Mouse (Mus musculus): ENCODE results near the gene Apeh.
"Not testable (repeated sequence)": the region's sequence is repeated elsewhere in the genome, so short reads cannot be mapped to it uniquely, and the experiment has no call there.

Apeh gene

GRCm38 (mm10) chr9:108094184-108094941, at the start of gene Apeh:
TSS of gene Apeh (minus strand) at chr9:108094606.
- DNase-seq: peak; percentile 94 to 97

DNA sequence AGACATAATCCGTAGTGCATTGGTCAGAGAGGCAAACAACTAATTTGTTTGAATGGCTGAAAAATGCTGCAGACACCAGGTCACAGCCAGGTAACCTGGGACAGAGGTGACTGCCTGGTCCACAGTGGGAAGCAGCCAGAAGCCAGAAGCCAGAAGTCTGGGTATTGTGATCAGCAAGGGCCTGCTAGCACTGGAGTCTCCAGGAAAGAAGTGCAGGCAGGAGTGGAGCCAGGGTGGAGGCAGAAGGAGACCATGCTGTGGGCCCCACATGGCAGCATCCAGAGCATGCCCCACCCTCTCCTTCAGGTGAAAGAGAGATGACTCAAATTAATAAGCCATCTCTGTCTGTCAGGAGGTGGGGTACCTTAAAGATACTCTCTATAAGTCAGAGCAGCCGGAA, 49.1 kb upstream of the Apeh start:
- peak in 1 of 2 experiments; percentile 60 for DNase-seq

DNA sequence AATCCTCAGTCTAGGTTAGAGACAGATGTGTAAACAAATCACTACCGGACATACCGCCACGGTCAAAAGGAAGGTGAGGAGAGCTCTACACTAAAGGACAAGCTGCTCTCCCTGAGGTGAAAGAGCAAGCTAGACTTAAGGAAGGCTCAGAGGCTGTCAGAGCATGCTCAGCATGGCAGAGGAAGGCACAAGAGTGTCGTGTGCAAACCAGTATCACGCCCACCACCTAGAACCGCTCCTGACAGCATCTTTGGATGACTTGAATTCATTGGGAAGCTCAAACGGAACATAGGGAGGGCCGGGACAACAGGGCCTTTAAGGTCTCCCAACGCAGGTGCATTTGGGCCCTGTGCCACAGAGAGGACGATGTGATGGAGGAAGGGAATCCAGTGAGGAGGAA, 47.0 kb upstream of the Apeh start:
- no peak for DNase-seq

DNA sequence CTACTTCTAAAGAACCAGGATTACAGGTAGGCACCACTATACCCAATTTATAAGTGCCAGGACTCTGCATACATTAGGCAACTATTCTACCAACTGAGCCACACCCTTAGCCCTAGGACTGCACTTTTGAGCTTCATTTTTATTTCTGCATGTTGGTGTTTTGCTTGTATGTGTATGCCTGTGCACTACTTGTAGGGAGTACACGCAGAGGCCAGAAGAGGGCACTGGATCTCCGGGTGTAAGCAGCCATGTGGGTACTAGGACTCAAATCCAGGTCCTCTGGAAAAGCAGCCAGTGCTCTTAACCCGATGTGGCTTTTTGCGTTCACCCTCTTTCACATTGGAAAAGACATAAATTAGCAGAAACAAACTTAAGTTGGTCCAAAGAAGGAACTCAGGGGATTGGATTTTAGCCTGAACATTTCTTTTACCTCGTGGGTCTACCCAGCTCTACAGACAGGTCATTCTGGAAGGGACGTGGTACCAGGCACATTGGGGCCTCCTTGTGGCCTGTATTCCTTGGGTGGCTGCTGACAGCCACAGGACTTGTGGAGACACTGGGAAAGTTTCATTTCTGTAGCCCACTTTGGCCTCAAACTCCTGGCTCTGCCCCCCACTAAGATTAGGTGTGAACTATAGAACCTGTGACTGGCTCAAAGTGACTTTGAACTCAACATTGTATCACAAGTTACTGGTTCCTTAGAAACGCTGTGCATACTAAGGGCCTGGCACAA, 45.7 kb upstream of the Apeh start:
- peak; percentile 71 to 77 for DNase-seq

- peak; percentile 93 to 98 for DNase-seq
These were observed 45.0 kb upstream of the Apeh start for GRCm38 (mm10) chr9:108139169-108139962.

- DNase-seq: no peak
These were observed 43.7 kb upstream of the Apeh start for GRCm38 (mm10) chr9:108138118-108138517.

GRCm38 (mm10) chr9:108137523-108137922, 43.1 kb upstream of the Apeh start:
- peak in 1 of 2 experiments; percentile 55 for DNase-seq

GRCm38 (mm10) chr9:108136930-108137462, 42.6 kb upstream of the Apeh start:
- DNase-seq: peak; percentile 85

GRCm38 (mm10) chr9:108136225-108136624, 41.8 kb upstream of the Apeh start:
- DNase-seq: peak in 1 of 2 experiments; percentile 69

DNA sequence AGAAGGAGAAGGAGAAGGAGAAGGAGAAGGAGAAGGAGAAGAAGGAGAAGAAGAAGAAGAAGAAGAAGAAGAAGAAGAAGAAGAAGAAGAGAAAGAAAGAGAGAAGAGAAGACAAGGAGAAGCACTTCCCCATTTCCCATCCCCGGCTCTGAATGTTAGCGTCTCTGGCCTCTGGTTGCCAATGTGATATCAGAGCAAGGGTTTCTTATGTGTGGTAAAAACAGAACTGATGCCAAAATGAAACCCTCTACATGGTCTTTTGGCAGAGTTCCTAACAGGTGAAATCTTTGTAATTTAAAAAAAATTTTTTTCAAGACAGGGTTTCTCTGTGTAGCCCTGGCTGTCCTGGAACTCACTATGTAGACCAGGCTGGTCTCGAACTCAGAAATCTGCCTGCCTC, 41.3 kb upstream of the Apeh start:
- not testable (repeated sequence) for DNase-seq

GRCm38 (mm10) chr9:108133478-108133877, 39.1 kb upstream of the Apeh start:
- peak; percentile 86 to 89 for DNase-seq

DNA sequence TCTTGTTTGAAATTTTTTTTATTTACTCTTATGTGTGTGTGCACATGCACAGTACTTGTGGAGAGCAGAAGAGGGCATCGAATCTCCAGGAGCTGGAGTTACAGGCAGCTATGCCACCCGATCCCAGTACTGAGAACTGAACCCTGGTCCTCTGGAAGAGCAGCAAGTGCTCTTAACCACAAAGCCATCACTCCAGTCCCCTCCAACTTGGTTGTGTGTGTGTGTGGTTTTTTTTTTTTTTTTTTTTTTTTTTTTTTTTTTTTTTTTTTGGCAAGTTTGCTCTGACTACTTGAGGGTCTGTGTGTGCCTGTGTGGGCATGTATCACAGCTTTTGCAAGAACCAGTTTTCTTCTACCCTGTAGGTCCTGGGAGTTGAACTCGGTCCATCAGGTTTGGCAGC, 38.0 kb upstream of the Apeh start:
- no peak for DNase-seq

DNA sequence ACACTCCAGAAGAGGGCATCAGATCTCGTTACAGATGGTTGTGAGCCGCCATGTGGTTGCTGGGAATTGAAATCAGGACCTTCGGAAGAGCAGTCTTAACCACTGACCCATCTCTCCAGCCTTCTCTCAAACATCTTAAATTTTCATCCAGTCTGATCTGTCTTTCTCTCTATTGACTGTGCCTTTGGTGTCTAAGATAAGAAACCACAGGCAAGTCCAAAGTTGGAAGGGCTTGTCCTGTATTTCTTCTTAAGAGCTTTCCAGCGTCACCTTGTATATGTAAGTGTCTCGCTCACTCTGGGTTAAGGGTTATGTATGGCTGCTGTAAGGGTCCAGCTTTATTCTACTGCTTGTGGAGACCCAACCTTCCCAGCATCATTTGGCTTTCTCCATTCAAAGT, 37.1 kb upstream of the Apeh start:
- DNase-seq: no peak

DNA sequence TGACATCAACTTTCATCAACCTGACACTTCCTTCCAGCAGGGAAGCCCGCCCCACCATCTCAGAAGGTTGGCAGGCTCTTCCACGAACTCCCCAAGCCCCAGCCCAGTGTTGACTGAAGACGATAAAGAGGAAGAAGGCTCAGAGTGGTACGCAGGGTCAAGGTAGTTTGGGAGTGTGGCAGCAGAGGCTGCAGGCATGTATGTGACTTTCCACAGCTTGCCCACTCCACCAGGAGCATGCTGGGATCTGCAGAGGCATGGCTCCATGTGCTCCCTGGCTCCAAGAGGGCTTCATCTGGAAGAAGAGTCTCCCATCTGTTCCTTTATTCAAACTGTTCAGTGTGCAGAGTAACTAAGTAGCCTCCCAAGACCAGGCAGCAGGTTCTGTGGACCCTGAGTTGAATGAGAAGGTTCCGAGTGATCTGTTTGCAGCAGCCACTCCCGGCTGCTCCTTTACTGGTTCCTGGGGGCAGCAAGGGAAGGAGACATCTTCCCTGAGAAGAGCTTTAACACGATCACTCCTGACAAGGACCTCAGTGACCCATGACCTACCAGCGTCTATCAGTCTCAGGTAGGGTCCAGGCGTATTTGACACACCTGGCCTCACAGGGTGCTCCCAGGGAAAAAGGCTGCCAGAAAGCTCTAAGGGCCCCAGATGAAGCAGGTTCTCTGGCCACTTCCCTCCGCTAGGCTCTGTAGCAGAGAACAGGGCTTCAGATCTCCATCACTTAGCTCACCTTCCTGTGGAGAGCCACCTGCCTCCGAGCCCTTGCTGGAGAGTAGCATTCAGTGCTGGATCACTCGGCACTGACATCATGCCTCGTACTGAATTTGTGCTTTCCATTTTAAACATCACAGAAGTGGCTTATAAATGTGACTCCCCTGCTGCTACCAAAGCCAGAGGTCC, 34.9 kb upstream of the Apeh start:
- DNase-seq: peak; percentile 77

GRCm38 (mm10) chr9:108128248-108128647, 33.8 kb upstream of the Apeh start:
- peak; percentile 50 to 63 for DNase-seq

DNA sequence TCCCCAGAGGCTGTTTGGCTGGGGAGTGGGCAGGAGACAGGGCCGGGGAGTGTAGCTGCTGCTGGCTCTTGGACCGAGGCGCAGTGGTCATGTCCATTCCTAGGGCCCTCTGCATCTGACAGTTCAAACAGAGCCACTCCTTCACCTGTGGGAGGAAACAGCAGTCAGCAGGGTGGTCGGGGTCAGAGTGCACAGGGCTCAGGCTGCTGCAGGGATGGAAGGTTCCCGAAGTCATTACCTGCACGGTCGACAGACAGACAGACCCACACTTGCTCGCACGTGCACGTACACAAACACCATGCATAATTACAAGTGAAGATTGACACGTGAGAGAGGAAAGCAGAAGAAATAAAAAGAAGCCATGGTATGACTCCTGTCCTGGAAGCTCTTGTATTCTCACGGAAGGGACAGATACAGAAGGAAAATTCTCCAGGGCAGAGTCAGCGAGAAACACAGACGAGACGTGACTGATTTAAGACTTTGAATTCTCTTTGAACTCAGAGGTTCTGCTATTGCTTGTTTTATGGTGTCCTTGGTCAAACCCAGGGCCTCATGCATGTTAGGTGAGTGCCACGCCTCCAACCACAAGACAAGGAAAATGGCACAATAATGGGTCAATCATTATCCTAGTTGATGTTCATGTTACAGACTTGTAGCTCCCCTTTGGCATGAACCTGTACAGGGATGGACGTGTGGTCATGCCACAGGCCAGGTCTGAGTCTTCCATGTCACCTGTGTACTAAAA, 32.2 kb upstream of the Apeh start:
- no peak for DNase-seq

GRCm38 (mm10) chr9:108125731-108126130, 31.3 kb upstream of the Apeh start:
- DNase-seq: peak in 1 of 2 experiments; percentile 54

GRCm38 (mm10) chr9:108123916-108124315, 29.5 kb upstream of the Apeh start:
- DNase-seq: no peak

- peak in 1 of 2 experiments; percentile 47 for DNase-seq
These were observed 27.0 kb upstream of the Apeh start for GRCm38 (mm10) chr9:108121170-108121969.

DNA sequence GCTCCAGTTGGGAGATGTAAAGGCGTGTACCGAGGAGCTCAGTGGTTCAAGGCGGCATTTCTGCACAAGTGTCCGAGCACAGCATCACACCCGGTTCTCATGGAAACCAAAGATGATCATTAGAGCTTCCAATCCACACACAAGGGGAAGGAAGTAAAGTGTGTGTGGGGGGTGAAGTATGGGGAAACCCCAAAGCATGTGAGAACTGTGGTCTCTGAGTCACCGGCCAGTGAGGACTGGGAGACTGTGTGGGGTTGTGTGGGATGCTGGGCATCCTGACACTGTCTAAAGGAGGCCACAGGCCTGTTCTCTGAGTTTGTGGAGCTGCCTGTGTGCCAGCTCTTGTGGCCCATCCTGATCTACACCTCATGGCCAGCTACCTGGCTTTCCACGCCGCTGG, 26.3 kb upstream of the Apeh start:
- no peak for DNase-seq
